Mouse (Mus musculus) 416B (cell line): ENCODE data around the gene Fam57b.
A peak's percentile ranks its signal among the peaks of the same experiment; 100 is the strongest.

Experiments used
- DNase-seq: peaks from one replicate; pipeline ENCODE4 v3.0.0; 2011; ENCODE audit warnings: low read depth

The Fam57b gene

DNA sequence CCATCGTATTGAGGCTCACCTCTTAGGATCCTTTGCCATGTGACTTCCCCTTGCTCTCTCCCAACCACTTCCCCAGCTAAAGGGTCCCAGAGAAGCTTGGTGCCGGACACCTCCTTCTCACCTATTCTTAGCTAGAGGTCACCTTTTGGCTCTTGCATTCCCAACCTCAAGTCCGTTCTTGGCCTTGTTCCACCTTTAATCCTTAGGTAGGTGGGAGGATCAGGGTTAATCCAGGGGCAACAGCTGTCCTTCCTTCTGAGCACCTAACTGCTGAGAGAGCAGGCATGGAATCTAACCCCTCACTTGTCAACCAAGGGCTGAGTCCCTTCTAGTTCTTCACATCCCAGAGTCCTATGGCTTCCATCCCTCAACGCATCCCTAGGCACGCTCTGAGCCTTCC lies 28.5 kb downstream of the Fam57b start:
- DNase-seq = no peak

DNA sequence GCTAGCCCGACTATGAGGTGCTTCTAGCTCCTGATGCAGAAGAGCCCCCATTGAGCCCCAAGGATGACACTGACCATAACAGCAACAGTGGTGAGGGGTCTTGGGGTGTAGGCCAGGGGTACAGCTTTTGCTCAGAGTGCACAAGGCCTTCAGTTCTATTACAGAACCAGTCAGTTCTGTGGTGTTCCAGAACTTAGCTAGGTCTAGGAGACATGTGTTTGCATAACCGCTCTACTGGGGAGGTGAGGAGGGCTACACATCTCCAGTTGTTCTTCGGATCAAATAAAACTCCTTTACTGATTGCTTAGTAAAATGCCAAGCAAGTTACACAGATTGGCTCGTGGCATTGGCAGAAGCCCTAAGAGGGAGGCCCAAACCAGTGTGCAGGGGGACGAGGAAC lies 34.1 kb downstream of the Fam57b start, which contains the start of gene 4930451I11Rik:
4930451I11Rik (minus strand) TSS at position 101 of the 400 bp plus-strand sequence.
- DNase-seq = no peak

DNA sequence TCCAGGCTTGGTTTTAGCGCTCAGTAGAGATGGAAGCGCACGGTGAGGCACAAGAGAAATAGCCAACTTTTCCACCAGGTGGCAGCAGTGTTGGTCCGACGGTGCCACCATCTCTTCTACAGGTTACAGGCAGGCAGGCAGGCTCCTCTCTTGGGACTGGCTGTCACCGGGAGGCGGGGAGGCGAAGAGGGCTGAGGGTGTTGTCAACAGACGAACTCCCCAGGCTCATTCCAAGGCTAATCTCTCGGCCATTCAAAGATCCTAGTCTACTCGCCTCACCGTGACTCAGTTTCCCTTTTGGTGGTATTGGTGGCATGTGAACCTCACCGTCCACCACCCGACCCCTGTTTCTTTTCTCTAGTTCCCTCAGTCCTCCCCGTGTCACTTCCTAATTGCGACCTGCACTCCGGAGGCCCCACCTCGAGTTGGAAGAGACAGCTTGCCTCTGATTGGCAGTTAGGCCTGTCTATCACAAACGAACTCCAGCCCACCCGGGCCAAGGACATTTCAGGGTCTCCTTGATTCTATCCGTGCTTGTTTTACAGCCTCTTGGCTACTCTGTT lies 34.6 kb downstream of the Fam57b start:
- peak; percentile 96 for DNase-seq

DNA sequence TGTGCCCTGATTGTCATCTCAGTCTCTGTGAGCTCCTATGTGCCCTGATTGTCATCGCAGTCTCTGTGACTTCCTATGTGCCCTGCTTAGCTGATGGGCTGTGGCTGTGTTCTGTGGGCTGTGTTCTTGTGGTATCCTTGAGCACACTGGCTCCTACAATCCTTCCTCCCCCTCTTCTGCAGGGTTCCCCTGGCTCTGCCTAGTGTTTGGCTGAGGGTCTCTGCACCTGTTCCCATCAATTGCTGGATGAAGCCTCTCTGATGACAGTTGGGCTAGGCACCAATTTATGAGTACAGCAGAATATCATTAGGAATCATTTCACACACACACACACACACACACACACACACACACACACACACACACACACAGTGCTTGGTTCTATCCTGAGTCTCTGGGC lies 35.8 kb downstream of the Fam57b start:
- DNase-seq = no peak

DNA sequence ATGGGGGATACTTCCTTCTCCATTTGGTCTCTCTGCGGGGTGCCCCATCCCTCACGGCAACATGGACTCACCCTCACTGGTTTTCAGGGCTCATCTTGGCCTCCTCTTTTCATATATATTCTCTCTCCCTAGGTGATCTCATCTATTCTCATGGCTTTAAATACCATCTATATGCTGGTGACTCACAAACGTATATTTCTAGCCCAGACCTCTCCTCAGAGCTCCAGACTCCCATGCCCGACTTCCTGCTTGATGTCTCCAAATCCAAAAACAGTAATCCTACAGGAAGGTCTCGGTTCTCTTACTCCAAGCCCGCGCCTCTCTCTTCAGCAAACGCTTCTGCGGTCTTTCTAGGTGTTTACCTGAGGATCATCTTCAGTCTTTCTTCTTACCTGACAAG lies 45.8 kb downstream of the Fam57b start:
- no peak for DNase-seq

DNA sequence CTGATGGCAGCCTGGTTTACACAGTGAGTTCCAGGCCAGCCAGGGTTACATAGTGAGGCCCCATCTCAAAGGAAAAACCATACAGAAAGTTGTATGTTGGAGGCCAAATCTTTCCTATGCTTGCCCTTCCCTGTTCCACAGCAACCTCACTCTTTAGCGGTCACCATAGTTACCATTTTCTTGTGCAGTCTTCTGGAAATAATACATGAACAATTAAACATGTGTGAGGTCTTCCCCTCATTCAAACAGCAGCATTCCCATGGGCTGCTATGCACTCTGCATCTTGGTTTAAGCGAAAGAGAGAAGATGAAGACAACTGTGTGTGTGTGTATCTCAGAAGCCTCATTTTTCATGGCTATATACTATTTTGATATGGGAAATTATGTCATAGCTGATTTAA lies 48.0 kb downstream of the Fam57b start:
- DNase-seq = no peak

DNA sequence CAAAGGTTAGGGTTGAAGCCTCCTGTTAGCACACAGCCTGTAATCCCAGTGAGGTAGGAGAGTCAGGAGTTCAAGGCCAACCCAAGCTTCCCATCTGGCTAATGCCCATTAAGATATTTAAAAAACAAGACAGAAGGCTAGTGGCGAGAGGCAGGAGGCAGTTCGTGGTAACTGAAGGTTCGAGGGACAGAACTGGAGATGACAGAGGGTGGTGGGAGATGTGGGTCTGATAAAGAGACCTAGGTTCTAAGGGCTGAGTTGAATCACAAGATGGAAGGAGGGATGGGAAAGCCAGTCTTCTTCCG lies 49.6 kb downstream of the Fam57b start, which contains the start of gene Doc2a:
Doc2a (plus strand) TSS at position 301 of the 305 bp plus-strand sequence.
- DNase-seq = no peak

DNA sequence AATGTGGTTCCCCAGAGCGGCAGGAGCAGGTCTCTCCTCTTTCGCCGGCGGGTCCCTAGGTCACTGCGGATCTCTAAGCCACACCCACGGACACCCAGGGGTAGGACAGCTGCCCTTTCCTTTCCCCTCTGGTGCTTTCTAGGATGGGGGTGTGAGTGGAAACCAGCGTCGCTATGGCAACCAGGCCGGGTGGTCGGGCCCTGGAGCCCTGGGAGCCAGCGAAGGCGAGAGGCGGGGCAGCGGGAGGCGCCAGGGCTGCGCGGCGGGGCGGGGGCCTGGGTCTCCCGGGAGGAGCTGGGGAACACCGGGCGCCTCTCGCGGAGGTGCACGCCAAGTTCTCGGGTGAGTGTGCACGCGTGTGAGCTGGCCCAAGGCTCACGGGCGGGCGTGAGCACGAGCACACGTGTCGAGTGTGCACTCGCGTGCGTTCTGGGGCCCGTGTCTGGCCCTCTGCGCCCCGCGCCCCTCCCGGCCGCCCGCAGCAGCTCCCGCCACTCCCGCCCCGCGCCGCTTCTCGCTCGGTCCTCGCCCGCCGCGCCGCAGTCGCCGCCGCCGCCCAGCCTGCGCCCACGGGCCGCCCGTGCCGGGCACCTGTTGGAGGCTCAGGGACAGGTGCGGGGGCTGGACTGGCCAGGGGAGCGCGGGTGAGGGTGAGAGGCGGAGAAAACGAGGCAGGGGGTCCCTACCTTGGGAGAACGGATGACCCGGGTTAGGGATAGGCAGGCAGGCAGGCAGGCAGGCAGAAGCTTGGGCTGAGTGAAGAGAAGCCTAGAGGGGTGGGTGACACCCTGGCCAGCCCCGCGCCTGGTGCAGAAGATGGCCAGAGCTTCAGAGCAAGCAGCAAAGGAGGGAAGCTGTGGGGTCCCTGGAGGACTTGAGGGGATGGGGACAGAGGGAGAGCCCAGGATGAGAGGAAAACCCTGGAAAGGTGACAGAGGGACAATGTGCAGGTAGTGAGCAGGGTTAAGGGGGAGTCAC lies 50.2 kb downstream of the Fam57b start:
- DNase-seq = no peak

DNA sequence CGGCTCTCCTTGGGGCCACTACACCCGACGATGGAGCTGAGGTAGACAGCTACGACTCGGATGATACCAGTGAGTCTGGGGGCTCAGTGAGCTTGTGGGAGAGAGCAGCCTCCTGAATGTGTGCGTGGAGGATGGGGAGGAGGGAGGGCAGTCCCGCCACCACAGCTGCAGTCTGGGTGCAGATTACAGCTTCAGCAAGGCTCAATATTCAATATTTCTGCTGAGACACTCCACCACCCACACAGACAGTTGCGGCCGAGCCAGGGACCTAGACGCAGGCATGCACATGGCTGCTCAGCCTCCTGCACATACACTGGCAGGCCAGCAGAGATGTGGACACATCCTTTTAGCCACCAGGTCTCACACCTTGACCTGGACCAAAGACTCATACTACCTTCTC lies 51.3 kb downstream of the Fam57b start:
- no peak for DNase-seq

DNA sequence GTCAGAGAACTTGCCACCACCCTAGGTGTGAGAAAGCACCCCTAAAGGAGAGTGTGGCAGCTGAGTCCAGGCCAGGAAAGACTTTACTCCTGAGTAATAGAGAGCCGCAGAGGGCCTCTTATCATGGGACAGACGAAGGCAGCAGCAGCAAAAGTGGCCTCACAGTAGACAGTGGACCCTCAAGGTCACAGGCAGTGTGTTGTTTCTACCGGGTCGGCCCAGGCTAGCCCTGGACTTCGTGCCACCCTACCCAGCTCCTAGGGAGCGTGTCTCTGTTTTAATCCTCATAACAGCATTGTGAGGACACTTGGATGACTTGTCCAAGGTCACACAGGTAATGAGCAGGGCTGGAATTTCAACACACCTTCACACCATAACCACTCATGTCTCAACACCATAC lies 52.7 kb downstream of the Fam57b start:
- no peak for DNase-seq

DNA sequence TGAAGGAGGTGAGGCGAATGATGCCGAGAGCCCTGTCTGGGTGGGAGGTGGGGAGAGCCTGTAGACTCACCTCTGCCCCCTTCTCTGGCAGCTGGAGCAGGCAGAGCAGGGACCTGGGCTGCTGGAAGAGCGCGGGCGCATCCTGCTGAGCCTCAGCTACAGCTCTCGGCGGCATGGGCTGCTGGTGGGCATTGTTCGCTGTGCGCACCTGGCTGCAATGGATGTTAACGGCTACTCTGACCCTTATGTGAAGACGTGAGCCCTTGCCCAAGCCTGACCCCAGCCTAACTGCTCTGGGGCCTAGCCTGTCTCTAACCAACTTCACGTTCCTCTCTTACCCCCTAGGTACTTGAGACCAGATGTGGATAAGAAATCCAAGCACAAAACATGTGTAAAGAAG lies 53.7 kb downstream of the Fam57b start:
- no peak for DNase-seq

DNA sequence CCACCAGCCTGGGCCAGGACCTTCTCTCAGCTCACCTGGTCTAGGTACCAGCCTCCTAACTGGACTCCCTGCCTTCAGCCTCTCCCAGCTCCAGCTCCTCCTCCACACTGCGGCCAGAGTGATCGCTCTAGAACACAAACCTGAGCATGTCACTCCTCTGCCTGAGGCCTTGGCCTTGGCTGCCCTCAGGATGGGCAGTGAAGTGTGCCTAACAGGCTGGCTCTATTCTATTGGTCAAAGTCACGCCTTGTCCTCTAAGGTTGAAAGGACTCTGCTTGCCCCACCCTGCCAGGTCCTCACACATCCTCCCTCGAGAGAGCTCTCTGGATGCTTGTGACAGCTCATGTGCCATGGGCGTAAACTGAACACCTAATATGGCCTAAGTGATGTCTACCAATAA lies 56.0 kb downstream of the Fam57b start:
- no peak for DNase-seq

DNA sequence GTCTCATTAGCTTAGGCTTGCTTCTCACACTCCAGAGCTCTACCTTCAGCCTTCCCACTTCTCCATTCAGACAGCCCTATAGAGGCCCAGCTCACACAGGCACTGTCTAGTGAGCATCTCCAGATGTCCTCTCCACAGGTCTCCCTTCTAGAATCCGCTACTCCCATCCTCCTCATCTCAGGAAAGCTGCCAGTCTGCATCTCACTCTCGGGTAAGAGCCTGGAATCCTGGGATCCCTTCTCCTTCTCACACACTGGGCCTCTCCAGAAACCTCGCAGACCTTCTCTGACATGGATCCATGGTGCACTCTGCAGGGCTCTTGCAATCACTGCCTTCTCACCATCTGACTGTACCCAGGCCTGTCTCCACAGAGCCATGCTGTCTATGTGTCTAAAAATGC lies 58.2 kb downstream of the Fam57b start:
- DNase-seq = no peak

DNA sequence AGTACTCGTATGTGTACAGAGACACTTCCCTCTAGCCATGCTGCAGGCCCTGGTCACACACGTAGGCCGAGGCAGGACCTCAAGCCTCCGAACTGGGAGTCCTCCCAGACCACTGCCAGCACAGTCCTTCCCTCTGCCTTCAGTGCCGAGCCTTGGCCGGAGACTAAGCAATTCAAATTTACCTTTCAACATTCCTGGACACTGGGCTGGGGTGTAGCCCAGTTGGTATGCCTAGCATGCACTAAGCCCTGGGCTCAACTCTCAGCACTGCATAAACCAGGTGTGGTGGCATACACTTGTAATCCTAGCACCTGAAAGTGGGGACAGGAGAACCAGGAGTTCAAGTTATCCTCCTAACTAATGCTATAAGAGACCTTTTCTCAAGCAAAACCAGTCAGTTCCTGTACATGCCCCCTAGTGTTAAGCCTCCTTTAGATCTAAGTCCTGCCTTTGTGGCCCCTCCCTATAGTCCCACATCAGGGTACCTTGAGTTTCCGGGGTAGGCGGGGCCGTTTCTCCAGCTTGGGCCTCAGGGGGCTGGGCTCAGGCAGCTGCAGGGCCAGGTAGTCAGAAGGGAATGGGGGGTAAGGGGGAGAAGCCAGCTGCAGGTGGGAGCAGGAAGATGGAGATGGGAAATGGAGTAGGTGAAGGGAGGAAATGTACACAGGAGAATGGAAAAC lies 59.4 kb downstream of the Fam57b start:
- no peak for DNase-seq

DNA sequence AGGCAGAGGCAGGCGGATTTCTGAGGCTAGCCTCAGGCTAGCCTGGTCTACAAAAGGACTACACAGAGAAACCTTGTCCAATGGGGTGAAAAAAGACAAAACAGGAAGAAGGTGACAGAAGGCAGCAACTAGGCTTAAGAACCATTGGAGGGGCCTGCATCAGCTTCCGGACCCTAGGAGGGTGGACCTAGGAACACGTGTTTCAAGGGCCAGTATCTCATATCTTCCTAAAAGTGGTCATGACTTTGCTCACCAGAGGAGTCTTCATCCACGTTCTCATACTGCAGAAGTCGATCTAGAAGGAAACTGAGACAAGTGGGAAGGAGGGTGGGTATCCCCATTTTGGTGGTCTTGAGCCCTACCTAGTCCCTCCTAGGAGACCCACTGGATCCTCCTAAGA lies 63.5 kb downstream of the Fam57b start:
- DNase-seq = peak; percentile 73

DNA sequence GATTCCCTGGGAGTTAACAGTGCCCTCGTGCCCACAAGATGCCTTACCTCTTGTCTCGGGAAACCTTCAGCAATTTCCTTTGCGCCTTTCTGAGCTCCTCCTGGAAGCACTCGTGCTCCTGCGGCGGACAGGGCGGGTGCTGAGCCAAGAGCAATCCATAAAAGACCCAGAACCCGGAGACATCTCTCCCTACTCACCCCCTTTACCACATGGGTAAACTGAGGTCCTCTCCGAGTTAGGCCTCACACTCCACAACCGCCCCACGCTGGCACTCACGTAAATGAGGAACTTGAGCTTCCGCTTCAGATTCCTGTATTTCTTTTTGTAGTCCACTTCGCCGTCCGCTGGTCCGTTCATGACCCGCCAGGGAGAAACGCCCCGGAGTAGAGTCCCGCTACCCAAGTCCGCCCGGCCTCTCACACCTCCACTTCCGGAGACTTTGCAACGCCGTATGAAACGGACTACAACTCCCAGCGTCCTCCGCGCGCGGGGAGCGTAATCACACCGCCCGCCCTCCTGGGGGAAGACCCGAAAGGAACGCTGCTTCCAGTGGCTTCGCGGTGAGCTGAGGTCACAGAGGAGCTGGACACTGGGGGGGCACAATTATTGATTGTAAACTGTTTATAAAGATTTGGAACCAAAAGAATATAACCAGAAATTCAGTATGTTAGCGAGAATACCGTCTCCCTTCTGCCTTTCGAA lies 64.1 kb downstream of the Fam57b start, which contains the start of gene Hirip3:
Hirip3 (plus strand) TSS at position 544 of the 702 bp plus-strand sequence.
- peak; percentile 96 for DNase-seq

DNA sequence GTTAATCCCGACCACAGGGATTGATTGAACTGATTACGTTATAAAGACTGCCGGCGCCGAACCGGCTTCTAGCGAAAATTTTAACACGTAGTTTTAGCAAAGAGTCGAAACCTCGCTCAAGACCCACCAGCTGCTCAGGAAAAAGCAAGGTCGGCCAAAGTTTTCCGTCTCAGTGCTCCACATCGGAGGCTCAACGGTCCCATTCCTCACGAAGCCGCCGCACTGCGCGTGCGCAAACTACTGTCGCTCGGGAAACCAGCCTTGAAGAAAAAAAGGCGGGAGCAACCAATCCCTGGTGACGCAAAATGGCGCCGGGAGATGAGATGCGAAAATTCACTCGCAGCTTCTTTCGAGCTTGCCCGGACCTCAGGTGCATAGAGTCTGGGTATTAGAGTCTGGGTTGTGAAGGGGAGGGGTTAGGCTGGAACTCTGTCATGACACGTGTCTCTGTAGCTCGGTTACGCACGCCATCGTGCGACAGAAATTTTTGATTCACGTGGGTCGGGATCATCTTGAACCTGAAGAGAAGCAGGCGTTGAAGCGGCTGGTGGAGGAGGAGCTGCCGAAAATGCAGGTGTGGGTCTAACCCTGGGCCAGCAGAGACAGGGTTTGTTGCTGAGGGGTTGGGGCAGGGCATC lies 64.8 kb downstream of the Fam57b start, which contains the start of gene Ino80e:
Ino80e (minus strand) TSS at position 231 of the 638 bp plus-strand sequence.
- DNase-seq = peak; percentile 93

DNA sequence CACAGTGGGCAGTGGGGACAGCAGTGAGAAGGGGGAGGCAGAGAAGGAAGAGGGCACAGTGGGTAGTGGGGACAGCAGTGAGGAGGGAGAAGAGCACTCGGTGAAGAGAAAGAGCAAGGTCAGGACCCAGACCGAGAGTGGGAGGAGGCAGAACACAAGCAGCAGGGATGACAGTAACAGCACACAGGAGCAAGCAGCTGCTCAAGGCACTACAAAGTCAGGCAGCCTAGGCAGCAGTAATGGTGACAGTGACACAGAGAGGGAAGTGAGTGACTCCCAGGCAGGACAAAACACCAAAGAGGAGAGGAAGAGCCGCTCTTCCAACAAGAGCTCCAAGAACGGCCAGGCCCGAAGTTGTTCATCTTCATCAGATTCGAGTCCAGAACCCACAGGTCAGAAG lies 66.3 kb downstream of the Fam57b start:
- DNase-seq = no peak

DNA sequence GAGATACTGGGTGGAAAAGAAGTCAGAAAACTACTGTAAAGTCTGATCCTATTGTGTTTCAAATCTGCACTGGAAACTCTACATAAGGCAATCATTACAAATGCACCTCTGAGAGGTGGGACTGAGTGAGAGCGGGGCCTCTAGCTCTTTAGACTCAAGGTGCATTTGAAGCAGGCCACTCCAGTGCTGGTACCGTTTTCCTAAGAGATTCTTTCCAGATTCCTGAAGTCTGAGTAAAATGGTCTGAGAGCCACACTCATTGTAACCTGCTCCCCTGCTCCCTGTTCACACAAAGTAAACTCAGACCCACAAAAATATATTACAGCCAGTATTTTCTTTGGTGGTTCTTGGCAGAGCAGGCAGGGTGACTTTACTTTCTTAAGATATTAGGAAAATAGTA lies 70.1 kb downstream of the Fam57b start:
- no peak for DNase-seq

DNA sequence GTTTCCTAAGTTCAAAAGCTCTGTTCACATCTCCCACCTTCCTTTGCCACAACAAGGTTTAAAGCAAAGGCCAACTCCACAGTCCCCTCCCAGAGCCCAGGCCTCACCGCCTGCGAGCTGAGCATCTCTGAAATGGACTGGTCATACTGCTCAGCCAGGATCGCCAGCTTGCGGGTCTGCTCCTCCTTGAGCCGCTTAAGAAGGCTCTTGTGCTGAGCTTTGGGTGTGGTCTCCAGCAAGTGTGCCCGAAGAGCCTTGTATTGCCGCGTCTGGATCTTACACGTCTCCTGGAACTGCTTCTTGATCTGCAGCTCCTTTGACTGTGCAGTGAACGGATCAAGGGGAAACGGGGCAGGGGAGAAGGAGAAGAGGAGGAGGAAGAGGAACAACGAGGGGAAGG lies 70.5 kb downstream of the Fam57b start:
- no peak for DNase-seq

DNA sequence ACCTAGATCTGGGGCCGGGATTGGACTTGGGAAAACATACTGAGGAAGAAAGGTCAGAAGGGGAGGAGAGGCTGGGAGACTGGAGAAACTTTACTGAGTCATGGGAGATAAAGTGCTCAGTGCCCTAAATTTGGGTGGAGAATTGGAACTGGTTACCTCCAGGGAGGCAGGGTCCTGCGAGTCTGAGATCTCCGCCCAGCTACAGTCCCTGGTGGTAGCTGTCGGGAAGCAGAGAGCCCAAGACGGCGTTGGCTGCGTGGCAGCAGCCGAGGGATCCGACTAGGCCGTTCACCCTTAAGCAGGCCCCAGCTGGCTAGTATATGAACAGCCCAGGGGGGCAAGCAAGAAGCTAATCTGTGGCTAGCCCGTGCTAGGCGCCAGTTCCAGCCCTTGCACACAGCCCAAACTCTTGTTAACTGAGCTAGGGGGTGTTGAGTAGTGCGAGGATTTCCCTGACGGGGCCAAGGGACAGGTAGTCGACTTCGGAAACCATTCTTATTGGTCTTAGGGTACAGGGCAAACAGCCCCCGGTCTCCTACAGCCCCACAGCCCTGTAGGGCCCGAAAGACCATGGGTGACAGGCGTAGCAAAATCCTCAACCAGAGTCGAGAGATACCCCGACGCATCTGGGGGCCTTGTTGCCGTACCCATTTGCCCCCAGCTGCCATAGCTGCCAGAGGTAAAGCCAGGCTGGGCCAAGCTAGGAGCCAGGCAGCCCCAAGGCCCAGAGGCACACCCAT lies 72.5 kb downstream of the Fam57b start:
- no peak for DNase-seq
